Mouse (Mus musculus) left cerebral cortex, postnatal 36 days (tissue): ENCODE measurements around the gene BC030499. TPM values are rescaled to one million over a fixed set of nuclear protein-coding genes. Genes with fewer than 3 reads are reported as not detected.
A peak's percentile ranks its signal among the peaks of the same experiment; 100 is the strongest.
"Not testable (repeated sequence)": the region's sequence is repeated elsewhere in the genome, so short reads cannot be mapped to it uniquely, and the experiment has no call there.

Experiments used
- DNase-seq, 2 experiments: peaks; one replicate each; pipeline ENCODE4 v3.0.0; 2021 to 2022; ENCODE audit warnings: low spot score in 2 of 2, mixed read lengths in 1 of 2
- intact Hi-C: fragments of 180-260 bp; cut with DNase I; formaldehyde crosslinking; loops from one replicate; pipeline ENCODE4 v1.15.1; 2025
- total RNA-seq, 2 experiments: library from RNA; stranded (reverse); gene quantifications; 2 replicates each; pipeline ENCODE4 v1.2.3; 2021

Gene BC030499
- total RNA-seq, result 10 to 100 TPM; 11.3 to 25.5 TPM

GRCm38 (mm10) chr11:78290654-78291053, at the start of gene BC030499:
BC030499 (plus strand) TSS chr11:78290841.
- DNase-seq, result peak; percentile 56 to 63
- intact Hi-C loops, result no loop called here

GRCm38 (mm10) chr11:78245261-78245626, 45.4 kb upstream of the BC030499 start:
- intact Hi-C loops, result no loop called here
- no peak for DNase-seq

- DNase-seq, result peak; percentile 91 to 92
- intact Hi-C loops, result no loop called here
These were observed 44.9 kb upstream of the BC030499 start, which contains the start of the genes Sdf2 and Supt6 for GRCm38 (mm10) chr11:78245627-78246317. Sdf2 (plus strand) TSS chr11:78245746. Supt6 (minus strand) TSS chr11:78245987.

GRCm38 (mm10) chr11:78246318-78247011, 44.2 kb upstream of the BC030499 start:
- intact Hi-C loops, result no loop called here
- DNase-seq, result no peak

- no peak for DNase-seq
- intact Hi-C loops, result no loop called here
These were observed 43.7 kb upstream of the BC030499 start for GRCm38 (mm10) chr11:78247012-78247348.

GRCm38 (mm10) chr11:78247727-78248140, 42.9 kb upstream of the BC030499 start:
- intact Hi-C loops, result no loop called here
- DNase-seq, result no peak

GRCm38 (mm10) chr11:78256618-78257017, 34.0 kb upstream of the BC030499 start:
- DNase-seq, result no peak
- intact Hi-C loops, result no loop called here

GRCm38 (mm10) chr11:78260489-78261258, 30.0 kb upstream of the BC030499 start:
- intact Hi-C loops, result loop anchor here (5.0 kb wide), 1 partner anchor 67 kb away; the partner anchor contains the start of gene Pigs

GRCm38 (mm10) chr11:78261380-78262352, 29.0 kb upstream of the BC030499 start, which contains the start of gene 2610507B11Rik:
2610507B11Rik (plus strand) TSS chr11:78261752.
- intact Hi-C loops, result loop anchor here (5.0 kb wide), 1 partner anchor 66 kb away; the partner anchor contains the start of gene Pigs
- DNase-seq, result peak; percentile 88 to 91

More at GRCm38 (mm10) chr11:78260489-78261258, 30.0 kb upstream of the BC030499 start:
- DNase-seq, result no peak

- intact Hi-C loops, result loop anchor here (5.0 kb wide), 1 partner anchor 65 kb away; the partner anchor contains the start of gene Pigs
- DNase-seq, result peak; percentile 22 to 36
These were observed 28.1 kb upstream of the BC030499 start for GRCm38 (mm10) chr11:78262550-78262949.

GRCm38 (mm10) chr11:78265571-78265970, 25.1 kb upstream of the BC030499 start:
- intact Hi-C loops, result loop anchor here (5.0 kb wide), 1 partner anchor 38 kb away; no protein-coding TSS in a partner anchor
- DNase-seq, result no peak

GRCm38 (mm10) chr11:78271986-78272385, 18.7 kb upstream of the BC030499 start:
- peak; percentile 61 to 69 for DNase-seq
- intact Hi-C loops, result loop anchor here (5.0 kb wide), 1 partner anchor 70 kb away; the partner anchor contains the start of gene Unc119

GRCm38 (mm10) chr11:78275596-78275995, 15.0 kb upstream of the BC030499 start:
- intact Hi-C loops, result no loop called here
- DNase-seq, result no peak

- intact Hi-C loops, DNase-seq: not testable (repeated sequence)
These were observed 14.5 kb upstream of the BC030499 start for GRCm38 (mm10) chr11:78276169-78276568.

- intact Hi-C loops, result no loop called here
- no peak for DNase-seq
These were observed 11.8 kb upstream of the BC030499 start for GRCm38 (mm10) chr11:78278853-78279252.

- DNase-seq, result no peak
- intact Hi-C loops, result no loop called here
These were observed 11.1 kb upstream of the BC030499 start for GRCm38 (mm10) chr11:78279586-78279985.

- intact Hi-C loops, result loop anchor here (5.0 kb wide), 1 partner anchor 48 kb away; no protein-coding TSS in a partner anchor
- DNase-seq, result no peak
These were observed 1.4 kb upstream of the BC030499 start for GRCm38 (mm10) chr11:78289146-78289763.

GRCm38 (mm10) chr11:78294585-78294984, 3.9 kb downstream of the BC030499 start:
- intact Hi-C loops, result no loop called here
- DNase-seq, result no peak
